Mouse (Mus musculus): Measurements from ENCODE around the gene Fam207a.
A peak's percentile ranks its signal among the peaks of the same experiment; 100 is the strongest.

DNA sequence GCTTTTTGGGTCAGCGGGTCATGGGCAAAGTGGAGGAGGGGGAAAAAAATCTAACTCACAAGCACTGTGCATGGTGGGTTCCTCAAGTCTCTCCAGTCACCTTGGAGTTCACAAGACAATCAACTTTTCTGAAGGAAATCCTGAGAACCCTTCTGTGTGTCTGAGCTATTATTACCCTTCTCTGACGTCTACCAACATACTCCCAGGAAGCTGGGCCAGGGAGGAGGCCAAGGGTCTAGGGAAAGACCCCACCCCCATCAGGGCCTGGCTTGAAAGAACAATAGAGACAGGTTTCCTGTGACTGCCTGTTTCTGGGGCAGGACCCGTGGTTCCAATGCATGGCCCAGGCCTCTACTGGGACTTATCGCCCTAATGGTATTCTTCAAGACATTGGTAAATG lies 46.9 kb downstream of the Fam207a start:
- TF ChIP-seq CTCF (IDR thresholded peaks at IDR 0.05; ENCODE audit: low read depth) (no peak), EP300 (IDR thresholded peaks at IDR 0.05; ENCODE audit: low read depth) (peak; percentile 78; the same call in 1 of the 2 replicates)
